In the genomic region with DNA sequence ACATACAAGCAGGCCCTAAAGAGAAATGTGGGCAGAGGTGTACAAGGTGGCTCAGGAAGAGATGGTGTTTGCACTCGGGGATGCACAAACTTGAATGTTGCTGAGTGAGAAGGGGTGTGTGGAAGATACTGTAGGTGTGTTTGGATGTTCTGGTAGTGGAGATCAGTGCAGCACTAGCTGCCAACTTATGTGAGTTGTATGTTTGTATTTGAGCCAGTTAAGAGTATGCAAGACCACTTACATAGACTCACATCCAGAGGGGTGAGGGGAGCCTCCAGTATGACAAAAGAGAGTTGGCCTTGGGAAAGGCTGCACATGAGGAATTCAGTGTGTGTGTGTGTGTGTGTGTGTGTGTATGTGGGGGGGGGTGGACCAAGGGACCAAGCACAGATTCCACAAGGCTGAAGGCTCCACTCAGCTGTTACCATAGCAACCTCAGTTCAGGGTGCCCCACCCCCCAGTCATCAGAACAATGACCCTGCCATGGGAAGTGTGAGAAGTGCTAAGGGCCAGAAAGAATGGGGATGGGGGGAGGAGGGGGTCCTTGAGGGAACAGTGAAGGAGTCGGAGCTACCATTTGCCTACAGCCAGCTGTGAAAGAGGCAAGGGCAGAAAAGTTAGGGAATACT, we compare ENCODE assay signal across 9 mouse cellular contexts. TPM values are rescaled to one million over a fixed set of nuclear protein-coding genes. Genes with fewer than 3 reads are reported as not detected.
DNase-seq lines count a peak whose midpoint lies in the region; ATAC-seq and TF ChIP-seq lines count a peak whose summit lies in the region.
"Had no signal": no experiment of that assay in that cellular context is flagged by ENCODE, and none has a peak within 500 bp of the region (broad histone marks: within the 10 kb centered on the region; RNA-seq: fewer than 3 reads in every experiment).

No protein-coding gene starts in this region.

- peak overlapping the region; percentile 86 for H3K4me2 ChIP-seq in heart, embryonic 13.5 days
- peak overlapping the region; percentile 95 for H3K4me2 ChIP-seq in forebrain, embryonic 13.5 days
- 0 out of 2 replicates have a peak overlapping the region, but pooled peaks have one; percentile 15 for H3K4me2 ChIP-seq in limb, embryonic 14.5 days (replicated peaks; ENCODE audit: low read depth, low read length, severe bottlenecking)

- peaks cover 53% of the 10 kb centered on the region for H3K36me3 ChIP-seq in heart, embryonic 13.5 days
- peaks cover 24% of the 10 kb centered on the region for H3K36me3 ChIP-seq in forebrain, embryonic 13.5 days (ENCODE audit: poor library complexity, severe bottlenecking)
- peaks cover 45% of the 10 kb centered on the region for H3K36me3 ChIP-seq in limb, embryonic 14.5 days (ENCODE audit: control insufficient read depth, insufficient read depth, low read length)

- H3K9me3 ChIP-seq in heart, embryonic 13.5 days, result no peaks in the 10 kb centered on the region
- H3K9me3 ChIP-seq in forebrain, embryonic 13.5 days (replicated peaks), result no peaks in the 10 kb centered on the region
- no peaks in the 10 kb centered on the region for H3K9me3 ChIP-seq in limb, embryonic 14.5 days (ENCODE audit: control insufficient read depth, low read length)

- no peak for DNase-seq in heart, postnatal 14 days
- DNase-seq in limb, embryonic 14.5 days (ENCODE audit: low spot score), result no peak
- no peak for DNase-seq in spleen, postnatal 4 days (ENCODE audit: low spot score in 2 of 2)
- DNase-seq in layer of hippocampus, adult 9-10 months (ENCODE audit: low spot score), result no peak
- DNase-seq in gastrocnemius, adult 18-20 months (ENCODE audit: low spot score), result no peak

- peak overlapping the region; percentile 97 for H3K9ac ChIP-seq in heart, embryonic 13.5 days
- H3K9ac ChIP-seq in forebrain, embryonic 13.5 days, result peak overlapping the region; percentile 98
- no peak overlapping the region for H3K9ac ChIP-seq in limb, embryonic 14.5 days (ENCODE audit: low read depth, low read length, severe bottlenecking)

- TF ChIP-seq POLR2A in limb, embryonic 14.5 days (IDR thresholded peaks at IDR 0.05; ENCODE audit: borderline replicate concordance, extremely low read depth, insufficient read depth, insufficient read length), result no peak

- H3K27ac ChIP-seq in heart, embryonic 13.5 days (replicated peaks), result peak overlapping the region; percentile 95
- peak overlapping the region; percentile 49 for H3K27ac ChIP-seq in brown adipose tissue, adult 24 weeks (replicated peaks; ENCODE audit: low read depth, low read length)
- H3K27ac ChIP-seq in forebrain, embryonic 13.5 days, result peak overlapping the region; percentile 98
- peak overlapping the region; percentile 75 for H3K27ac ChIP-seq in limb, embryonic 14.5 days (replicated peaks; ENCODE audit: low read depth, low read length)

- peak overlapping the region; percentile 15; the same call in 1 of the 2 replicates for H3K4me3 ChIP-seq in heart, embryonic 13.5 days
- H3K4me3 ChIP-seq in brown adipose tissue, adult 24 weeks (ENCODE audit: insufficient read depth, low read depth, low read length), result no peak overlapping the region
- peak overlapping the region; percentile 88 for H3K4me3 ChIP-seq in forebrain, embryonic 13.5 days
- no peak overlapping the region for H3K4me3 ChIP-seq in limb, embryonic 14.5 days (replicated peaks; ENCODE audit: low read length)

- WGBS in heart, embryonic 13.5 days, result 24% methylated on average over 2 of the region's 2 CpGs
- 4% methylated on average over 2 of the region's 2 CpGs for WGBS in forebrain, embryonic 13.5 days
- WGBS in limb, embryonic 14.5 days, result 34% methylated on average over 2 of the region's 2 CpGs

- intact Hi-C loops in heart, postnatal 14 days (cut with DNase I), result no loop called here

- H3K4me1 ChIP-seq in heart, embryonic 13.5 days, result peaks cover 69% of the 10 kb centered on the region
- peaks cover 17% of the 10 kb centered on the region for H3K4me1 ChIP-seq in brown adipose tissue, adult 24 weeks (ENCODE audit: control insufficient read depth, insufficient read depth, insufficient read length, low read length)
- peaks cover 81% of the 10 kb centered on the region for H3K4me1 ChIP-seq in forebrain, embryonic 13.5 days
- peaks cover 52% of the 10 kb centered on the region for H3K4me1 ChIP-seq in limb, embryonic 14.5 days (ENCODE audit: control insufficient read depth, insufficient read depth, low read length)

- no peaks in the 10 kb centered on the region for H3K27me3 ChIP-seq in heart, embryonic 13.5 days (replicated peaks)
- no peaks in the 10 kb centered on the region for H3K27me3 ChIP-seq in forebrain, embryonic 13.5 days
- H3K27me3 ChIP-seq in limb, embryonic 14.5 days (ENCODE audit: control insufficient read depth, insufficient read depth, low read length), result no peaks in the 10 kb centered on the region

- no peak for ATAC-seq in heart, embryonic 13.5 days (ENCODE audit: extremely low read depth, insufficient number of reproducible peaks, low FRiP score, low TSS enrichment)
- ATAC-seq in forebrain, embryonic 13.5 days, result peak; percentile 29; the same call in 1 of the 2 replicates
- no peak for ATAC-seq in limb, embryonic 14.5 days (ENCODE audit: low FRiP score, low read depth)

RNA-seq across cellular contexts. Expression of a gene that starts 3.6 kb away (rescaled TPM):
- polyA plus RNA-seq in heart, embryonic 13.5 days (2015; fragmentation: Nextera tagmentation; extraction: Ambion mirVana), result 169 and 180 TPM in 2 replicates
- 10 to 100 TPM; 71.1 to 77.7 TPM for total RNA-seq in heart, postnatal 14 days (2021)
- polyA plus RNA-seq in brown adipose tissue, adult 24 weeks (2012; ENCODE audit: insufficient read depth, insufficient read length, missing spikeins), result 41.7 and 43.8 TPM in 2 replicates
- polyA plus RNA-seq in forebrain, embryonic 13.5 days (2015; fragmentation: Nextera tagmentation; extraction: Ambion mirVana), result 470 and 471 TPM in 2 replicates
- 106 and 108 TPM in 2 replicates for polyA plus RNA-seq in limb, embryonic 14.5 days (2012; rRNA removed)
- 119 and 122 TPM in 2 replicates for polyA plus RNA-seq in limb, embryonic 14.5 days (2014; fragmentation: Nextera tagmentation; extraction: Ambion mirVana)
- 10 to 100 TPM; 20.2 to 33.2 TPM for total RNA-seq in gastrocnemius, adult 18-20 months (2021)

RNA-seq across cellular contexts. Expression of a gene that starts 16.7 kb away (rescaled TPM):
- 162 and 211 TPM in 2 replicates for polyA plus RNA-seq in heart, embryonic 13.5 days (2015; fragmentation: Nextera tagmentation; extraction: Ambion mirVana)
- total RNA-seq in heart, postnatal 14 days (2021), result 10 to 100 TPM; 10.1 to 12.9 TPM
- polyA plus RNA-seq in brown adipose tissue, adult 24 weeks (2012; ENCODE audit: insufficient read depth, insufficient read length, missing spikeins), result 29.6 and 47.6 TPM in 2 replicates
- 4.5 TPM in 2 replicates for polyA plus RNA-seq in forebrain, embryonic 13.5 days (2015; fragmentation: Nextera tagmentation; extraction: Ambion mirVana)
- 13.3 and 17.8 TPM in 2 replicates for polyA plus RNA-seq in limb, embryonic 14.5 days (2012; rRNA removed)
- 11.3 and 14.9 TPM in 2 replicates for polyA plus RNA-seq in limb, embryonic 14.5 days (2014; fragmentation: Nextera tagmentation; extraction: Ambion mirVana)
- total RNA-seq in gastrocnemius, adult 18-20 months (2021), result 1,000 to 10,000 TPM; 2,670 to 3,214 TPM

RNA-seq across cellular contexts. Expression of a gene that starts 55.1 kb away (rescaled TPM):
- 106 and 108 TPM in 2 replicates for polyA plus RNA-seq in heart, embryonic 13.5 days (2015; fragmentation: Nextera tagmentation; extraction: Ambion mirVana)
- total RNA-seq in heart, postnatal 14 days (2021), result 100 to 1,000 TPM; 117 to 122 TPM
- polyA plus RNA-seq in brown adipose tissue, adult 24 weeks (2012; ENCODE audit: insufficient read depth, insufficient read length, missing spikeins), result 49.0 and 61.8 TPM in 2 replicates
- 112 and 125 TPM in 2 replicates for polyA plus RNA-seq in forebrain, embryonic 13.5 days (2015; fragmentation: Nextera tagmentation; extraction: Ambion mirVana)
- 120 TPM in 2 replicates for polyA plus RNA-seq in limb, embryonic 14.5 days (2012; rRNA removed)
- 121 and 131 TPM in 2 replicates for polyA plus RNA-seq in limb, embryonic 14.5 days (2014; fragmentation: Nextera tagmentation; extraction: Ambion mirVana)
- 100 to 1,000 TPM; 192 to 193 TPM for total RNA-seq in gastrocnemius, adult 18-20 months (2021)

RNA-seq across cellular contexts. Expression of a gene that starts 55.2 kb away (rescaled TPM):
- 0.21 and 0.52 TPM in 2 replicates for polyA plus RNA-seq in heart, embryonic 13.5 days (2015; fragmentation: Nextera tagmentation; extraction: Ambion mirVana)
- not detected for total RNA-seq in heart, postnatal 14 days (2021)
- polyA plus RNA-seq in brown adipose tissue, adult 24 weeks (2012; ENCODE audit: insufficient read depth, insufficient read length, missing spikeins), result not detected in 2 replicates
- 0.10 TPM in 1 of 2 replicates, not detected in the other for polyA plus RNA-seq in forebrain, embryonic 13.5 days (2015; fragmentation: Nextera tagmentation; extraction: Ambion mirVana)
- polyA plus RNA-seq in limb, embryonic 14.5 days (2012; rRNA removed), result 0.03 TPM in 1 of 2 replicates, not detected in the other
- not detected in 2 replicates for polyA plus RNA-seq in limb, embryonic 14.5 days (2014; fragmentation: Nextera tagmentation; extraction: Ambion mirVana)
- total RNA-seq in gastrocnemius, adult 18-20 months (2021), result under 1 TPM; 0.40 to 0.43 TPM
- polyA plus RNA-seq: spleen, adult 2 months had no signal

RNA-seq across cellular contexts. Expression of a gene that starts 58.4 kb away (rescaled TPM):
- 27.8 and 31.6 TPM in 2 replicates for polyA plus RNA-seq in heart, embryonic 13.5 days (2015; fragmentation: Nextera tagmentation; extraction: Ambion mirVana)
- 10 to 100 TPM; 13.8 to 16.3 TPM for total RNA-seq in heart, postnatal 14 days (2021)
- 4.3 and 10.5 TPM in 2 replicates for polyA plus RNA-seq in brown adipose tissue, adult 24 weeks (2012; ENCODE audit: insufficient read depth, insufficient read length, missing spikeins)
- polyA plus RNA-seq in forebrain, embryonic 13.5 days (2015; fragmentation: Nextera tagmentation; extraction: Ambion mirVana), result 164 and 169 TPM in 2 replicates
- 71.4 and 86.4 TPM in 2 replicates for polyA plus RNA-seq in limb, embryonic 14.5 days (2012; rRNA removed)
- polyA plus RNA-seq in limb, embryonic 14.5 days (2014; fragmentation: Nextera tagmentation; extraction: Ambion mirVana), result 49.8 and 50.1 TPM in 2 replicates
- total RNA-seq in gastrocnemius, adult 18-20 months (2021), result 10 to 100 TPM in 1 of 2 experiments, 1 to 10 TPM in 1; 7.6 to 10.6 TPM

Comparison
In these comparisons a context has a peak if more than half of its experiments do, and no peak if none do; other contexts are left out.
1. H3K4me2 ChIP-seq: peak in every context shown above with its lines; median percentile 95 in forebrain, embryonic 13.5 days; 86 in heart, embryonic 13.5 days; 15 in limb, embryonic 14.5 days.
2. H3K4me3 ChIP-seq: peak in heart, embryonic 13.5 days (single experiment) and forebrain, embryonic 13.5 days (single experiment); none in brown adipose tissue, adult 24 weeks (single experiment) and limb, embryonic 14.5 days (single experiment).
3. Peak in every context shown above with its lines, with median percentiles within 50 percentile points of each other: H3K27ac ChIP-seq.